Mouse (Mus musculus): ENCODE data around the gene Camkmt. TPM values are rescaled to one million over a fixed set of nuclear protein-coding genes. Genes with fewer than 3 reads are reported as not detected.
A peak's percentile ranks its signal among the peaks of the same experiment; 100 is the strongest.

The Camkmt gene
- polyA plus RNA-seq, 2 experiments, result 0.77 to 3.0 TPM

DNA sequence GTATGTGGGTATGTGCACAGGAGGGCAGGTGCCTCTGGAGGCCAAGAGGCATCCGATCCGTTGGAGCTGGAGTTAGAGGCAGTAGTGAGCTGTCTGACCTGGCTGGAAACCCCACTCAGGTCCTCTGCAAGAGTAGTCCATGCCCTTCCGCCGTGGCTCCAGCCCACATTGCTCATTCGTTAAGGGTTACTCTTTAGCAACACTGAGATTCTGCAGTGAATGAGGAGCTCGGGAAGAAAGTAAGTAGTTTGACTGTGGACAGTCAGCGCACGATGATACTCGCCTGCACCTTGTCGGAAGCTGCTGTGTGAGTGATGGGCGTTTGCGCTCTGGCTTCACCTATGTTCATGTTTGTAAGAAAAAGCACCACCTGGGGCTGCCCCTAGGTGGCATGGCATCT, 45.2 kb upstream of the Camkmt start:
- no peak overlapping the region for H3K4me3 ChIP-seq (ENCODE audit: insufficient read depth in 1 of 2, low read depth in 2 of 2, low read length in 2 of 2)
- no peak overlapping the region for H3K4me2 ChIP-seq (ENCODE audit: low read depth)
- TF ChIP-seq EP300 (IDR thresholded peaks at IDR 0.05; ENCODE audit: low read depth) (no peak), CTCF (IDR thresholded peaks at IDR 0.05; ENCODE audit: low read depth) (peak; percentile 25; the same call in 1 of the 2 replicates)
- no peak overlapping the region for H3K9ac ChIP-seq (replicated peaks)
- no peak for ATAC-seq (ENCODE audit: insufficient read depth)
- H3K36me3 ChIP-seq (replicated peaks; ENCODE audit: control insufficient read depth, insufficient read depth, low read depth), result no peaks in the 10 kb centered on the region
- peaks cover 0 to 6% of the 10 kb centered on the region in 2 experiments; a peak in 1 of 4 replicates for H3K4me1 ChIP-seq (replicated peaks; ENCODE audit: control insufficient read depth in 2 of 2, insufficient read depth in 2 of 2, low read length in 1 of 2)
- H3K9me3 ChIP-seq (ENCODE audit: control insufficient read depth, low read length), result no peaks in the 10 kb centered on the region
- H3K27ac ChIP-seq, result no peak overlapping the region
- H3K27me3 ChIP-seq (ENCODE audit: control insufficient read depth, insufficient read depth, low read length), result no peaks in the 10 kb centered on the region
- no peak for DNase-seq (ENCODE audit: low read depth in 3 of 3, low spot score in 3 of 3)
- WGBS (ENCODE audit: insufficient replicate concordance), result 73% methylated on average over 12 of the region's 12 CpGs

DNA sequence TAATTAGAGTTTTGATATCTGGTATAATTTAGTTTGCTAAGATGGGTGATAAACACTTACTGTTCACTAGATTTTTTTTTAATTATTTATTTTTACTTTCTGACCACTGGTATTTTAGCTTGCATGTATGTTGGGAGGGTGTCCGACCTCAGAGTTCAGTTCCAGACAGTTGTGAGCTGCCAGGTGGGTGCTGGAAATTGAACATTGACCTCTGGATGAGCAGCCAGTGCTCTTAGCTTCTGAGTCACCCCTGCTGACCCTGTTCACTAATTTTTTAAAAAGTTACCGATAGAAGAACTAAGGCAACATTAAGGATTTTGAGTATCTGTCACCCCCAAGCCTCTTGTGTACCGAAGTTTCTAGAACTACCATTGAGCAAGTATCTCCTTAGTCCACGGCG, 42.0 kb upstream of the Camkmt start:
- TF ChIP-seq CTCF (IDR thresholded peaks at IDR 0.05; ENCODE audit: low read depth), result no peak
- no peak for TF ChIP-seq EP300 (IDR thresholded peaks at IDR 0.05; ENCODE audit: low read depth)
- H3K27ac ChIP-seq, result no peak overlapping the region
- DNase-seq (ENCODE audit: low read depth in 3 of 3, low spot score in 3 of 3) (no peak), ATAC-seq (ENCODE audit: insufficient read depth) (no peak)
- H3K4me2 ChIP-seq (ENCODE audit: low read depth), result no peak overlapping the region
- H3K36me3 ChIP-seq (replicated peaks; ENCODE audit: control insufficient read depth, insufficient read depth, low read depth), result no peaks in the 10 kb centered on the region
- WGBS (ENCODE audit: insufficient replicate concordance), result 78% methylated on average over 5 of the region's 5 CpGs
- no peaks in the 10 kb centered on the region for H3K9me3 ChIP-seq (ENCODE audit: control insufficient read depth, low read length)
- H3K4me3 ChIP-seq (ENCODE audit: insufficient read depth in 1 of 2, low read depth in 2 of 2, low read length in 2 of 2), result no peak overlapping the region
- no peaks in the 10 kb centered on the region for H3K27me3 ChIP-seq (ENCODE audit: control insufficient read depth, insufficient read depth, low read length)
- peaks cover 0 to 7% of the 10 kb centered on the region in 2 experiments; a peak in 1 of 4 replicates for H3K4me1 ChIP-seq (replicated peaks; ENCODE audit: control insufficient read depth in 2 of 2, insufficient read depth in 2 of 2, low read length in 1 of 2)
- H3K9ac ChIP-seq (replicated peaks), result no peak overlapping the region

DNA sequence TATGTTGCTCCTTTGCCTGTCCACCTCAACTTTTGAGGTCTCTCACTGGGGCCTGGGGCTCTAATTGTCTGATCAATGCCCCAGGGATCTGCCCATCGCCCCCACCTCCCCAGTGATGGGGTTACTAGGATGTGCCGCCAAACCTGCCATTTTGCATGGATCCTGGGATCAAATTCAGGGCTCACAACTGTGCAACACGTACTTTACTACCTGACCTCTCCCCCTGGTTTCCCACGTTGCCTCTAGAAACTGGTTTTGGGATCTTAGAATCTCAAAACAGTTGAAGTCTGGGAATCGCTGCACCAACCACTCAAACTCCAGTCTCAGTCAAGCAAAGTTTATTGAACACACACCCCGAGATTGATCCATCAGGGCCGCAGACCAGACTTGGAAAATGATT, 32.1 kb upstream of the Camkmt start:
- no peak overlapping the region for H3K4me2 ChIP-seq (ENCODE audit: low read depth)
- no peaks in the 10 kb centered on the region for H3K27me3 ChIP-seq (ENCODE audit: control insufficient read depth, insufficient read depth, low read length)
- 63% methylated on average over 7 of the region's 7 CpGs for WGBS (ENCODE audit: insufficient replicate concordance)
- H3K36me3 ChIP-seq (replicated peaks; ENCODE audit: control insufficient read depth, insufficient read depth, low read depth), result no peaks in the 10 kb centered on the region
- ATAC-seq (ENCODE audit: insufficient read depth), result no peak
- TF ChIP-seq EP300 (IDR thresholded peaks at IDR 0.05; ENCODE audit: low read depth) (no peak), CTCF (IDR thresholded peaks at IDR 0.05; ENCODE audit: low read depth) (no peak)
- no peak overlapping the region for H3K4me3 ChIP-seq (ENCODE audit: insufficient read depth in 1 of 2, low read depth in 2 of 2, low read length in 2 of 2)
- no peak overlapping the region for H3K9ac ChIP-seq (replicated peaks)
- no peaks in the 10 kb centered on the region; a peak in 1 of 4 replicates for H3K4me1 ChIP-seq (replicated peaks; ENCODE audit: control insufficient read depth in 2 of 2, insufficient read depth in 2 of 2, low read length in 1 of 2)
- H3K27ac ChIP-seq, result no peak overlapping the region
- no peaks in the 10 kb centered on the region for H3K9me3 ChIP-seq (ENCODE audit: control insufficient read depth, low read length)
- DNase-seq (ENCODE audit: low read depth in 3 of 3, low spot score in 3 of 3), result no peak

DNA sequence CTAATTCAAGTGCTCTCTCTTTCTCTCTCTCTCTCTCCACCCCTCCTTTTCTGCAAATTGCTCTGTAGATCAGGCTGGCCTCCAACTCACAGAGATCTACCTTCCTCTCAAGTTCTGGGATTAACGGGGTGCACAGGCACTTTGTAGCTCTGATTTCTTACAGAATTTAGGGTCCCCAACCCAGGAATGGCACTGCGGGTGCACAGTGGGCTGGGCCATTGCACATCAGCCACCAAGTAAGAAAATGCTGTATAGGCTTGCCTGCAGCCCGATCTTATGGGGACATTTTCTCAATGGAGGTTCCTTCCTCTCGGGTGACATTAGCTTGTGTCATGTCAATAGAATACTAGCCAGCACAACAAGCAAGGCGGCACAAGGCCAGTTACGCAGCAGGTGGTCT, 31.2 kb upstream of the Camkmt start:
- WGBS (ENCODE audit: insufficient replicate concordance), result 76% methylated on average over 6 of the region's 6 CpGs
- no peak for TF ChIP-seq EP300 (IDR thresholded peaks at IDR 0.05; ENCODE audit: low read depth)
- TF ChIP-seq CTCF (IDR thresholded peaks at IDR 0.05; ENCODE audit: low read depth), result no peak
- Histone ChIP-seq H3K9ac (replicated peaks) (no peak overlapping the region), H3K36me3 (replicated peaks; ENCODE audit: control insufficient read depth, insufficient read depth, low read depth) (no peaks in the 10 kb centered on the region), H3K4me1 (replicated peaks; ENCODE audit: control insufficient read depth in 2 of 2, insufficient read depth in 2 of 2, low read length in 1 of 2) (no peaks in the 10 kb centered on the region; a peak in 1 of 4 replicates), H3K4me2 (ENCODE audit: low read depth) (no peak overlapping the region), H3K27me3 (ENCODE audit: control insufficient read depth, insufficient read depth, low read length) (no peaks in the 10 kb centered on the region), H3K9me3 (ENCODE audit: control insufficient read depth, low read length) (no peaks in the 10 kb centered on the region), H3K4me3 (ENCODE audit: insufficient read depth in 1 of 2, low read depth in 2 of 2, low read length in 2 of 2) (no peak overlapping the region), H3K27ac (no peak overlapping the region)
- DNase-seq (ENCODE audit: low read depth in 3 of 3, low spot score in 3 of 3) (no peak), ATAC-seq (ENCODE audit: insufficient read depth) (no peak)

DNA sequence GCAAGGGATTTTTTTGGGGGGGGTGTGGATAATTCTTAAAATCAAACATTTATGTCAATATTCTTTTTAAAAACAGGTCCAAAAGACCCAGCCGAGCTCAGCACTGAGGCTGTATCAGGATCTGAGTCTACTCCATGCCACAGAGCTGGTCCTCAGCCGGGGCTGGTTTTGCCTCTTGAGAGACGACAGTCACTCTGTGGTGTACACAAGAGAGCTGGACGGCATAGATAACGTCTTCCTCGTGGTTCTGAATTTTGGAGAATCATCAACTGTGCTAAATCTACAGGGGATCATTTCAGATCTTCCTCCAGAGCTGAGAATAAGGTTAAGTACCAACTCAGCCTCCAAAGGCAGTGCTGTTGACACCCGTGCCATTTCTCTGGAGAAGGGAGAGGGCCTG, 26.8 kb upstream of the Camkmt start:
- Histone ChIP-seq H3K9ac (replicated peaks) (no peak overlapping the region), H3K4me2 (ENCODE audit: low read depth) (no peak overlapping the region), H3K27me3 (ENCODE audit: control insufficient read depth, insufficient read depth, low read length) (no peaks in the 10 kb centered on the region), H3K4me3 (ENCODE audit: insufficient read depth in 1 of 2, low read depth in 2 of 2, low read length in 2 of 2) (no peak overlapping the region), H3K4me1 (replicated peaks; ENCODE audit: control insufficient read depth in 2 of 2, insufficient read depth in 2 of 2, low read length in 1 of 2) (no peaks in the 10 kb centered on the region), H3K27ac (no peak overlapping the region), H3K9me3 (ENCODE audit: control insufficient read depth, low read length) (no peaks in the 10 kb centered on the region), H3K36me3 (replicated peaks; ENCODE audit: control insufficient read depth, insufficient read depth, low read depth) (no peaks in the 10 kb centered on the region)
- no peak for TF ChIP-seq CTCF (IDR thresholded peaks at IDR 0.05; ENCODE audit: low read depth)
- no peak for TF ChIP-seq EP300 (IDR thresholded peaks at IDR 0.05; ENCODE audit: low read depth)
- ATAC-seq (ENCODE audit: insufficient read depth) (no peak), DNase-seq (ENCODE audit: low read depth in 3 of 3, low spot score in 3 of 3) (peak in 2 of 3 experiments; percentile 22 to 36)
- WGBS (ENCODE audit: insufficient replicate concordance), result 26% methylated on average over 7 of the region's 7 CpGs
